Comparison of ENCODE assay signal across 16 mouse cellular contexts in genomic region chr2:104484438-104484837, GRCm38 (mm10). TPM values are rescaled to one million over a fixed set of nuclear protein-coding genes. Genes with fewer than 3 reads are reported as not detected.
A peak's percentile ranks its signal among the peaks of the same experiment; 100 is the strongest.
DNase-seq lines count a peak whose midpoint lies in the region; ATAC-seq lines count a peak whose summit lies in the region.
"Had no signal": no experiment of that assay in that cellular context is flagged by ENCODE, and none has a peak within 500 bp of the region (broad histone marks: within the 10 kb centered on the region; RNA-seq: fewer than 3 reads in every experiment).

No protein-coding gene starts in this region.

- H3K4me1 ChIP-seq in heart, embryonic 13.5 days: peaks cover 58% of the 10 kb centered on the region
- H3K4me1 ChIP-seq in limb, embryonic 11.5 days (ENCODE audit: control insufficient read depth, insufficient read depth, low read length): 0 out of 2 replicates have a peak, but pooled peaks cover 3% of the 10 kb centered on the region
- peaks cover 6% of the 10 kb centered on the region; the same call in 1 of the 2 replicates for H3K4me1 ChIP-seq in limb, embryonic 10.5 days
- H3K4me1 ChIP-seq in intestine, embryonic 16.5 days (ENCODE audit: control insufficient read depth, insufficient read depth, low read length): peaks cover 5% of the 10 kb centered on the region; the same call in 1 of the 2 replicates
- H3K4me1 ChIP-seq in stomach, embryonic 16.5 days (ENCODE audit: control insufficient read depth, insufficient read depth, low read length): peaks cover 10% of the 10 kb centered on the region

- no peak for DNase-seq in heart, postnatal 10 days
- peak; percentile 29 for DNase-seq in limb, embryonic 11.5 days (ENCODE audit: low spot score)
- no peak for DNase-seq in limb, embryonic 10.5 days (ENCODE audit: low spot score)
- DNase-seq in gastrocnemius, postnatal 14 days: no peak
- DNase-seq: adrenal gland, postnatal 14 days; cerebellum, postnatal 10 days; gastrocnemius, postnatal 25 days; kidney, postnatal 10 days; lung, embryonic 14.5 days; right cerebral cortex, postnatal 4 days had no signal

- ATAC-seq in heart, embryonic 13.5 days (ENCODE audit: extremely low read depth, insufficient number of reproducible peaks, low FRiP score, low TSS enrichment): no peak
- 0 out of 2 replicates have a peak, but pooled peaks have one; percentile 44 for ATAC-seq in limb, embryonic 11.5 days (ENCODE audit: insufficient number of reproducible peaks, low FRiP score, low TSS enrichment, low read depth)
- ATAC-seq in intestine, embryonic 16.5 days: peak; percentile 82
- peak; percentile 29; the same call in 1 of the 2 replicates for ATAC-seq in stomach, embryonic 16.5 days (ENCODE audit: insufficient read depth, low FRiP score)
- ATAC-seq: forebrain, embryonic 14.5 days had no signal

- no peaks in the 10 kb centered on the region for H3K9me3 ChIP-seq in heart, embryonic 13.5 days
- no peaks in the 10 kb centered on the region for H3K9me3 ChIP-seq in limb, embryonic 11.5 days (ENCODE audit: control insufficient read depth, low read length)
- H3K9me3 ChIP-seq in limb, embryonic 10.5 days (replicated peaks): no peaks in the 10 kb centered on the region
- no peaks in the 10 kb centered on the region for H3K9me3 ChIP-seq in intestine, embryonic 16.5 days (ENCODE audit: control insufficient read depth, low read length)
- H3K9me3 ChIP-seq in stomach, embryonic 16.5 days (replicated peaks; ENCODE audit: control insufficient read depth, low read length): no peaks in the 10 kb centered on the region
- H3K9me3 ChIP-seq: hindbrain, embryonic 12.5 days; limb, embryonic 15.5 days had no signal

- H3K36me3 ChIP-seq in heart, embryonic 13.5 days: peaks cover 3% of the 10 kb centered on the region; the same call in 1 of the 2 replicates
- no peaks in the 10 kb centered on the region for H3K36me3 ChIP-seq in limb, embryonic 11.5 days (ENCODE audit: control insufficient read depth, insufficient read depth, low read length)
- H3K36me3 ChIP-seq in limb, embryonic 10.5 days: no peaks in the 10 kb centered on the region
- H3K36me3 ChIP-seq in intestine, embryonic 16.5 days (ENCODE audit: control insufficient read depth, insufficient read depth, low read length): no peaks in the 10 kb centered on the region
- no peaks in the 10 kb centered on the region for H3K36me3 ChIP-seq in stomach, embryonic 16.5 days (ENCODE audit: control insufficient read depth, insufficient read depth, low read length)
- H3K36me3 ChIP-seq: hindbrain, embryonic 12.5 days; limb, embryonic 15.5 days had no signal

- WGBS in heart, embryonic 13.5 days: 29% methylated on average over 5 of the region's 5 CpGs
- WGBS in limb, embryonic 11.5 days: 35% methylated on average over 5 of the region's 5 CpGs
- WGBS in limb, embryonic 10.5 days: 44% methylated on average over 5 of the region's 5 CpGs
- 36% methylated on average over 5 of the region's 5 CpGs for WGBS in intestine, embryonic 16.5 days
- WGBS in stomach, embryonic 16.5 days: 33% methylated on average over 5 of the region's 5 CpGs

- intact Hi-C loops in heart, postnatal 10 days (cut with DNase I): no loop called here
- intact Hi-C loops in gastrocnemius, postnatal 14 days (cut with DNase I; ENCODE audit: low total_unique reads): no loop called here

- peak overlapping the region; percentile 5; the same call in 1 of the 2 replicates for H3K4me2 ChIP-seq in heart, embryonic 13.5 days
- H3K4me2 ChIP-seq in limb, embryonic 11.5 days (ENCODE audit: low read depth, severe bottlenecking): no peak overlapping the region
- H3K4me2 ChIP-seq in intestine, embryonic 16.5 days (ENCODE audit: low read depth, low read length): no peak overlapping the region
- no peak overlapping the region for H3K4me2 ChIP-seq in stomach, embryonic 16.5 days (ENCODE audit: low read depth, low read length)
- H3K4me2 ChIP-seq: hindbrain, embryonic 12.5 days; limb, embryonic 15.5 days; lung, embryonic 14.5 days had no signal

- no peak overlapping the region for H3K4me3 ChIP-seq in heart, embryonic 13.5 days
- no peak overlapping the region for H3K4me3 ChIP-seq in limb, embryonic 11.5 days (ENCODE audit: low read depth, low read length)
- H3K4me3 ChIP-seq in limb, embryonic 10.5 days: no peak overlapping the region
- H3K4me3 ChIP-seq in intestine, embryonic 16.5 days (ENCODE audit: low read length): no peak overlapping the region
- no peak overlapping the region for H3K4me3 ChIP-seq in stomach, embryonic 16.5 days (replicated peaks; ENCODE audit: low read length)
- H3K4me3 ChIP-seq: hindbrain, embryonic 12.5 days; limb, embryonic 15.5 days had no signal

- no peaks in the 10 kb centered on the region for H3K27me3 ChIP-seq in heart, embryonic 13.5 days (replicated peaks)
- H3K27me3 ChIP-seq in limb, embryonic 11.5 days (ENCODE audit: control insufficient read depth, insufficient read depth, low read length): no peaks in the 10 kb centered on the region
- H3K27me3 ChIP-seq in limb, embryonic 10.5 days (ENCODE audit: low read depth, poor library complexity, severe bottlenecking): no peaks in the 10 kb centered on the region
- no peaks in the 10 kb centered on the region for H3K27me3 ChIP-seq in intestine, embryonic 16.5 days (replicated peaks; ENCODE audit: control insufficient read depth, insufficient read depth, low read length)
- no peaks in the 10 kb centered on the region for H3K27me3 ChIP-seq in stomach, embryonic 16.5 days (ENCODE audit: control insufficient read depth, insufficient read depth, low read length)
- H3K27me3 ChIP-seq: hindbrain, embryonic 12.5 days; limb, embryonic 15.5 days had no signal

- peak overlapping the region; percentile 26 for H3K27ac ChIP-seq in heart, embryonic 13.5 days (replicated peaks)
- H3K27ac ChIP-seq in limb, embryonic 11.5 days (replicated peaks; ENCODE audit: low read depth, low read length): no peak overlapping the region
- no peak overlapping the region for H3K27ac ChIP-seq in limb, embryonic 10.5 days
- H3K27ac ChIP-seq in intestine, embryonic 16.5 days (ENCODE audit: low read length): no peak overlapping the region
- no peak overlapping the region for H3K27ac ChIP-seq in stomach, embryonic 16.5 days (ENCODE audit: low read length)
- H3K27ac ChIP-seq: hindbrain, embryonic 12.5 days; limb, embryonic 15.5 days had no signal

- 0 out of 2 replicates have a peak overlapping the region, but pooled peaks have one; percentile 19 for H3K9ac ChIP-seq in heart, embryonic 13.5 days
- H3K9ac ChIP-seq in limb, embryonic 11.5 days (ENCODE audit: low read length): no peak overlapping the region
- no peak overlapping the region for H3K9ac ChIP-seq in intestine, embryonic 16.5 days (ENCODE audit: low read depth, low read length)
- no peak overlapping the region for H3K9ac ChIP-seq in stomach, embryonic 16.5 days (ENCODE audit: low read length)
- H3K9ac ChIP-seq: hindbrain, embryonic 12.5 days; limb, embryonic 15.5 days; lung, embryonic 14.5 days had no signal

RNA-seq across cellular contexts. Expression of gene Hipk3, which starts 9.8 kb away (rescaled TPM):
- 29.9 and 30.6 TPM in 2 replicates for polyA plus RNA-seq in heart, embryonic 13.5 days (2015; fragmentation: Nextera tagmentation; extraction: Ambion mirVana)
- total RNA-seq in heart, postnatal 10 days (2021): 100 to 1,000 TPM; 194 to 211 TPM
- 13.5 and 14.2 TPM in 2 replicates for polyA plus RNA-seq in limb, embryonic 11.5 days (2014; fragmentation: Nextera tagmentation; extraction: Ambion mirVana)
- 9.8 and 10.7 TPM in 2 replicates for polyA plus RNA-seq in limb, embryonic 10.5 days (2016; fragmentation: Nextera tagmentation; extraction: Ambion mirVana)
- 7.6 and 9.7 TPM in 2 replicates for polyA plus RNA-seq in intestine, embryonic 16.5 days (2015; fragmentation: Nextera tagmentation; extraction: Ambion mirVana)
- 12.8 and 14.3 TPM in 2 replicates for polyA plus RNA-seq in stomach, embryonic 16.5 days (2015; fragmentation: Nextera tagmentation; extraction: Ambion mirVana)
- 100 to 1,000 TPM; 142 to 158 TPM for total RNA-seq in gastrocnemius, postnatal 14 days (2021)
